ENCODE assay signal across 27 mouse cellular contexts in genomic region chr11:32475487-32476236, GRCm38 (mm10). TPM values are rescaled to one million over a fixed set of nuclear protein-coding genes. Genes with fewer than 3 reads are reported as not detected.
DNase-seq lines count a peak whose midpoint lies in the region; TF ChIP-seq lines count a peak whose summit lies in the region.
"Had no signal": no experiment of that assay in that cellular context is flagged by ENCODE, and none has a peak within 500 bp of the region (broad histone marks: within the 10 kb centered on the region; RNA-seq: fewer than 3 reads in every experiment).

No protein-coding gene starts in this region.

- no peak overlapping the region for H3K27ac ChIP-seq in heart, adult 2 months
- no peak overlapping the region for H3K27ac ChIP-seq in ES-Bruce4 (ENCODE audit: insufficient read depth, low read length)
- H3K27ac ChIP-seq: embryonic facial prominence, embryonic 10.5 days; forebrain, embryonic 15.5 days; hindbrain, embryonic 14.5 days; kidney, embryonic 15.5 days; left cerebral cortex, adult 2 months; liver, embryonic 13.5 days; lung, embryonic 15.5 days; macrophage; midbrain, embryonic 15.5 days had no signal

- intact Hi-C loops in heart, adult 2 months (cut with DNase I): no loop called here

- TF ChIP-seq CTCF in heart, adult 2 months (IDR thresholded peaks at IDR 0.05): peak; percentile 24; the same call in 1 of the 2 replicates
- TF ChIP-seq CTCF in ES-Bruce4 (IDR thresholded peaks at IDR 0.05; ENCODE audit: low read depth, low read length): peak; percentile 14

- 81% methylated on average over 5 of the region's 5 CpGs for WGBS in heart, adult 2 months

- no peaks in the 10 kb centered on the region for H3K36me3 ChIP-seq in heart, adult 2 months (ENCODE audit: control insufficient read depth, insufficient read depth, low read length)
- H3K36me3 ChIP-seq in ES-Bruce4 (ENCODE audit: control insufficient read depth, insufficient read depth, low read length, poor library complexity, severe bottlenecking): no peaks in the 10 kb centered on the region
- H3K36me3 ChIP-seq: embryonic facial prominence, embryonic 10.5 days; forebrain, embryonic 15.5 days; kidney, embryonic 15.5 days; liver, embryonic 13.5 days; lung, embryonic 15.5 days; midbrain, embryonic 15.5 days had no signal

- no peak for DNase-seq in heart, adult 2 months
- DNase-seq in heart, adult 8-10 months (ENCODE audit: low spot score): no peak
- peak; percentile 37 for DNase-seq in thymus, postnatal 0 days (ENCODE audit: low spot score)
- no peak for DNase-seq in thymus, adult 18-20 months
- DNase-seq in naive thymus-derived CD4-positive, alpha-beta T cell, adult 2 months (ENCODE audit: low read depth): peak; percentile 18
- no peak for DNase-seq in neural tube, embryonic 10.5 days (ENCODE audit: extremely low spot score, low spot score)
- DNase-seq in spleen, adult 12 weeks (ENCODE audit: low spot score): no peak
- DNase-seq: adrenal gland, postnatal 10 days; cerebellum, adult 8-10 months; gastrocnemius, postnatal 14 days; heart, adult 18-20 months; layer of hippocampus, adult 9-11 months; liver, embryonic 13.5 days; right cerebral cortex, adult 18-20 months had no signal

- TF ChIP-seq EP300 in heart, adult 2 months (IDR thresholded peaks at IDR 0.05; ENCODE audit: insufficient read depth, low read depth, low read length): no peak
- TF ChIP-seq EP300 in ES-Bruce4 (IDR thresholded peaks at IDR 0.05; ENCODE audit: insufficient read depth, low read depth, low read length): no peak

- no peak overlapping the region for H3K4me3 ChIP-seq in heart, adult 2 months
- H3K4me3 ChIP-seq in ES-Bruce4 (ENCODE audit: low read depth, low read length): no peak overlapping the region
- H3K4me3 ChIP-seq: embryonic facial prominence, embryonic 10.5 days; forebrain, embryonic 15.5 days; kidney, embryonic 15.5 days; left cerebral cortex, adult 2 months; liver, embryonic 13.5 days; lung, embryonic 15.5 days; midbrain, embryonic 15.5 days had no signal

- H3K27me3 ChIP-seq in heart, adult 2 months (ENCODE audit: control insufficient read depth, insufficient read depth, low read length): no peaks in the 10 kb centered on the region
- no peaks in the 10 kb centered on the region for H3K27me3 ChIP-seq in ES-Bruce4 (ENCODE audit: control insufficient read depth, insufficient read depth, low read length, poor library complexity, severe bottlenecking)
- H3K27me3 ChIP-seq: forebrain, embryonic 15.5 days; kidney, embryonic 15.5 days; liver, embryonic 13.5 days; lung, embryonic 15.5 days; midbrain, embryonic 15.5 days had no signal

- no peak overlapping the region for H3K9ac ChIP-seq in heart, adult 2 months (ENCODE audit: low read depth, low read length)
- H3K9ac ChIP-seq in ES-Bruce4 (ENCODE audit: low read depth, poor library complexity, severe bottlenecking): no peak overlapping the region
- H3K9ac ChIP-seq: forebrain, embryonic 15.5 days; hindbrain, embryonic 14.5 days; kidney, embryonic 15.5 days; liver, embryonic 13.5 days; lung, embryonic 15.5 days; midbrain, embryonic 15.5 days had no signal

- no peaks in the 10 kb centered on the region; the same call in 1 of the 2 replicates for H3K4me1 ChIP-seq in heart, adult 2 months (ENCODE audit: control insufficient read depth, insufficient read depth, low read length)
- no peaks in the 10 kb centered on the region for H3K4me1 ChIP-seq in ES-Bruce4 (ENCODE audit: control insufficient read depth, insufficient read depth, low read length)
- H3K4me1 ChIP-seq: embryonic facial prominence, embryonic 10.5 days; liver, embryonic 13.5 days; midbrain, embryonic 15.5 days had no signal

- no peak for TF ChIP-seq POLR2A in heart, adult 2 months (IDR thresholded peaks at IDR 0.05; ENCODE audit: insufficient read depth, low read depth, low read length)
- no peak for TF ChIP-seq POLR2A in ES-Bruce4 (IDR thresholded peaks at IDR 0.05; ENCODE audit: insufficient read depth, low read length)

- no peaks in the 10 kb centered on the region; the same call in 1 of the 2 replicates for H3K79me2 ChIP-seq in heart, adult 2 months (replicated peaks; ENCODE audit: control insufficient read depth, insufficient read depth, low read length)

- no peaks in the 10 kb centered on the region for H3K9me3 ChIP-seq in ES-Bruce4 (replicated peaks; ENCODE audit: control insufficient read depth, insufficient read depth, low read length, poor library complexity, severe bottlenecking)
- H3K9me3 ChIP-seq: embryonic facial prominence, embryonic 10.5 days; forebrain, embryonic 15.5 days; kidney, embryonic 15.5 days; liver, embryonic 13.5 days; lung, embryonic 15.5 days; midbrain, embryonic 15.5 days had no signal

RNA-seq across cellular contexts. Expression of gene Ubtd2, which starts 20.5 kb away (rescaled TPM):
- total RNA-seq in heart, adult 2 months (2021): 1 to 10 TPM; 4.2 to 5.1 TPM
- polyA plus RNA-seq in heart, adult 2 months (2012; rRNA removed): 4.5 and 6.8 TPM in 2 replicates
- total RNA-seq in heart, adult 8-10 months (2022): 1 to 10 TPM; 3.0 to 4.4 (median 3.7) TPM
- polyA plus RNA-seq in thymus, postnatal 0 days (2015; fragmentation: Nextera tagmentation; extraction: Ambion mirVana): 15.4 and 16.1 TPM in 2 replicates
- polyA plus RNA-seq in ES-Bruce4 (2011; ENCODE audit: insufficient read depth, insufficient read length, low read depth, missing spikeins): 25.1 and 25.9 TPM in 2 replicates

RNA-seq across cellular contexts. Expression of gene Efcab9, which starts 56.2 kb away (rescaled TPM):
- total RNA-seq in heart, adult 2 months (2021): not detected
- polyA plus RNA-seq in heart, adult 2 months (2012; rRNA removed): not detected in 2 replicates
- total RNA-seq in heart, adult 8-10 months (2022): not detected
- 1.9 and 2.1 TPM in 2 replicates for polyA plus RNA-seq in thymus, postnatal 0 days (2015; fragmentation: Nextera tagmentation; extraction: Ambion mirVana)
- not detected in 2 replicates for polyA plus RNA-seq in ES-Bruce4 (2011; ENCODE audit: insufficient read depth, insufficient read length, low read depth, missing spikeins)
- total RNA-seq: common myeloid progenitor, adult 5-6 weeks had no signal
- polyA plus RNA-seq: embryonic facial prominence, embryonic 10.5 days; hindbrain, embryonic 14.5 days; large intestine, adult 2 months; macrophage; midbrain, embryonic 15.5 days; neural tube, embryonic 14.5 days; small intestine, adult 2 months had no signal

RNA-seq across cellular contexts. Expression of gene Stk10, which starts 57.4 kb away (rescaled TPM):
- 10 to 100 TPM in 1 of 2 experiments, 1 to 10 TPM in 1; 9.2 to 10.1 TPM for total RNA-seq in heart, adult 2 months (2021)
- 8.4 and 9.8 TPM in 2 replicates for polyA plus RNA-seq in heart, adult 2 months (2012; rRNA removed)
- total RNA-seq in heart, adult 8-10 months (2022): 1 to 10 TPM; 6.6 to 9.2 (median 8.7) TPM
- 10.6 and 12.9 TPM in 2 replicates for polyA plus RNA-seq in thymus, postnatal 0 days (2015; fragmentation: Nextera tagmentation; extraction: Ambion mirVana)
- 7.2 and 7.3 TPM in 2 replicates for polyA plus RNA-seq in ES-Bruce4 (2011; ENCODE audit: insufficient read depth, insufficient read length, low read depth, missing spikeins)

Comparison
In these comparisons a context has a peak if more than half of its experiments do, and no peak if none do; other contexts are left out.
1. DNase-seq: peak in thymus, postnatal 0 days (single experiment) and naive thymus-derived CD4-positive, alpha-beta T cell, adult 2 months (single experiment); none in heart, adult 2 months (0 of 2), heart, adult 8-10 months (single experiment), thymus, adult 18-20 months (0 of 2), neural tube, embryonic 10.5 days (single experiment) and spleen, adult 12 weeks (single experiment).